Mouse (Mus musculus): ENCODE results near the gene Map3k5. TPM values are rescaled to one million over a fixed set of nuclear protein-coding genes. Genes with fewer than 3 reads are reported as not detected.

Map3k5 gene
- total RNA-seq, 2 experiments from 2014 or later: 2.8 to 5.9 TPM

DNA sequence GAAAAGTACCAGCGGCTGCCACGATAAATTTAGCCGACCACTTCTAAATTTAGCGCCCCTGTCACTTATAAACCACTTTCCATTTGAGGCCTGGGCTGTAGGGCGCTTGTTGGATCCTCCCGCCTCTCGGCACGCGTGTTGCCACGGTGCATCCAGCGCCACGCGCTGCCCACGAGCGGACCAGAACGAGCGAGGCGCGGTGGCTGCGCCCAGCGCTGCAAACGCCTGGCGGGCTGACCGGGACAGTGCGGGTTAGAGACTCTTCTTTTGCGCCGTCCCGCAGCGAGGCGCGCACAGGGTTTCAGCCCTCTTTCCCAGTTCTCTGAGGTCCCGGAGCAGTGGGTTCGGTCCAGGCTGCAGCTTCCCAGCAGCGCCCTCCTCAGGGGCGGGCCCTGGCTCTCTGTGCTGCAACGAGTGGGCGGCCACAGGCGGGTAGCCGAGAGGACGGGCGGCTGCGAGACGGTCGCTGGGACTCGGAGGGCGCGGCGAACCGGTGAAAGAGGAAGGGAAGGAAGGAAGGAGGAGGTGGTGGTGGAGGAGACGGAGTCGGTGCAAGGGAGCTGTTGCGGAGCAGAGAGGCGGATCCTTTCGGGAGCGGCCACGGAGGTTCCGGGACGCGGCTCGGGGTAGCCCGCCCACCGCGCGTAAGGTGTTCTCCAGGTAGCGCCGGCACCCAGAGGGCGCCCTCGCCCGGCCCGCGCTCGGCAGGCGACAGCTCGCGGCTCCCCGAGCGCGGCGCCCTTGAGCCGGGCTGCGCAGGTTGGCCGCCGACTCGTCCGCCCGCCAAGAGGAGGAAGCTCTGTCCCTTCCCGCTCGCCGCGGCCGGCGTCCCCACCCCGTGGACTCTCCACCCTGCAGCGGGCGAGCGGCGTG lies 525 bp upstream of the Map3k5 start:
- ATAC-seq (replicated peaks; ENCODE audit: low FRiP score, low TSS enrichment, poor library complexity, severe bottlenecking): peak; percentile 76

DNA sequence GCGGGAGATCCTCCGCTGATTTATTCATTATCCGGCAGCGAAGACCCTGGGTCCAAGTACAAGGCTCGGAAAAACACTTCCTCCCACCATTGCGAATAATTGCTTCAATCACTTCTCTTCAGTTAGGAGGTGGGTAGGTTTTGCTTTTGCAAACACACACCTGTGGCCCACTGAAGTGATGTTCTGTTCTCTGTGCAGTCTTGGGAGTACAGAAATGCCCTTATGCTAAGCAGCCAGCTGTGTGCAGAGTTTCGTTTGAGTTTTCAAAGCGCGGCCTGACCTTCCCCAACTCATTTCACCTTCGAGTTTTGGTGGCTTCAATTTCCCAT lies 987 bp downstream of the Map3k5 start:
- no peak for ATAC-seq (replicated peaks; ENCODE audit: low FRiP score, low TSS enrichment, poor library complexity, severe bottlenecking)

DNA sequence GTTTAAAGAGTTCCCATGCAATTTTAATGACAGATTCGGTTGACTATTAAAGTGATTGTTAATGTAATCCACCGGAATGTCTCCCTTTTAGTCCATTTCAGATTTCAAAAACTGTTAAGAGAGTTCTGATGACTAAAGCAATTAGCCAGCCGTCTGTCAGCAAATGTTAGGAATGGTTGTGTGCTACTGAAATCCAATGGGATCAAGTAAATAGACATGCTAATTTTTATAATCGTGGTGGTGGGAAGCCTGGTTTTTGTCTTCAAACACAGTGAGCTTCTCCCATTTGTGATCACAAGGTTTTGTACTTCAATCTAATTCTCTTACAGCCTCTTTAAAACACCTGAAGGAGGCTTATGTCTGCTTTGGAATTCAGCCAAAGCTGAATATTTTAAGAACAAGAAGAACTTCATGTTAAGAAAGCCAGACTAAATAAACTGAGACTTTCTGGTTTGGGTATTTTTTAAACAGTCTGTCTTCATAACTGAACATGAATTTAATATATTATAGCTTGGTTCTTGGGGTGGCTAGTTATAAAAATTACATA lies 1.6 kb downstream of the Map3k5 start:
- ATAC-seq (replicated peaks; ENCODE audit: low FRiP score, low TSS enrichment, poor library complexity, severe bottlenecking): no peak

DNA sequence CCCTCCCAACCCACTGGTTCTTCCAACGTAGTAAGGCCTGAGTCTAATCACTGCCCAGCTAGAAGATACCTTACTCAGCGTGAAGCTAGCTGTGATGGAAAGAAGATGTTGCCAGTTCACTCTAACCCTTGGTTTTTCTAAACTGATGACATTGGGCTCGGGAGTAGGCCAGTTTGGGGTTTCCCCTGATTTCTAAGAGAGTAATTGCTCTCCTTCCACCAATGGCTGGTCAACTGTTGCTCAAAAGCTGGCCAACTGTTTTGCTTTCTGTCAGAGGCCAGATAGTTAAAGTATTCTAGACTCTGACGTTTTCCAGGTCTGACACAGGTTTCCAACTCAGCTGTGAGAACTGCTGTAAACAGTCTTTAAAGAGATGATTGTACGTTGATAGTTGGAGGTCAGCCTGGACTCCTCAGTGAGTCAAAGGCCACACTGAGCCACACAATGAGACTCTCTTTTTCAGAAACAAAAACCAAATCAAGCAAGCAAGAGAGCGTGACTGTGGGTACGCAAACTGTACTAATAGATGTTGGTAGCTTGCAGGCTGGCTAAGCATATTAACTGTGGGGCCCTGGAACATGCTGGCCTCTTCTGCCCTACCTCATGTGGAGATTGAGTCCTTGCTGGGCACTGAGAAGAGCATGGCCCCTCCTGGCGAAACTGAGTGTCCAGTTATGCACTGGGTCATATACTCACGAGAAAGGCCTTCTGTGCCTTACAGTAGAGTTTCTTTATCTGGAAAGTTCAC lies 2.9 kb downstream of the Map3k5 start:
- ATAC-seq (replicated peaks; ENCODE audit: low FRiP score, low TSS enrichment, poor library complexity, severe bottlenecking): no peak

DNA sequence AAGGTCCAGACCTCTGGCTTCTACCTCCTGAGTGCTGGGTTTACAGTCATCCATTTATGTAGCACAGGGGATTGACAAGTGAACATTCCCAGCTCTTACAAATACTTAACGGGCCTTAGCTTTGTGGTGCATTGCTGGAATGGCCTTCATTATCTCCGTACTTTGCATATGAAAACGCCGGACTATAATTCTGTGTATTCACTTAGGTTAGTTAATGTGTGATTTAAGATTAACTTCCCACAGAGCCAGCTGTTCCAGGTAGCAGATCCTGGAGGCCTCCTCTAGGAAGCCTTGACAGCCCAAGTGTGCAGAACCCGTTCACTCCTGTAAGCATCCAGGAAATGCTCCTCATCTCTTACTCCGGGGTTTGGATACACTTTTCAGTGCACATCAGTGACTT lies 4.5 kb downstream of the Map3k5 start:
- ATAC-seq (replicated peaks; ENCODE audit: low FRiP score, low TSS enrichment, poor library complexity, severe bottlenecking): no peak

DNA sequence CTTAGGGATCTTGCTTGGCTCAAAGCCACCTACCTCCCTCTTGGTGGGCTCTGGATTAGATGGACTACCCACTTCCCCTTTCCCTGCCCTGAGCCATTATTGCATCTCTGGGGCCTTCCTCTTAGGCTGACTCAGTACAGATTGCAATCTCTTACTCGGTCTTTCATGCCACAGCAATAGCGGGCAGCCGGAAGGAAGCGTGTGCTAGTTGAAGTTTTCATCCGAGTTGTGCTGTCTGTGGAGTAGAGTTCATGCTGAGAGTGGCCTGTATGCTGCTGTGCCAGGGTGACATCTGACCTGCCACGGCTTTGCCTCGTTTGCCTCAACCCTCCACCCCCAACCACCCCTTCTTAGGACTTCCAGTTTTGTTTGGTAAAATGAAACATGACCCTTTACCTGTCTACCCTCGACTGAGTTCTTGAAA lies 5.0 kb downstream of the Map3k5 start:
- peak; percentile 73 for ATAC-seq (replicated peaks; ENCODE audit: low FRiP score, low TSS enrichment, poor library complexity, severe bottlenecking)

DNA sequence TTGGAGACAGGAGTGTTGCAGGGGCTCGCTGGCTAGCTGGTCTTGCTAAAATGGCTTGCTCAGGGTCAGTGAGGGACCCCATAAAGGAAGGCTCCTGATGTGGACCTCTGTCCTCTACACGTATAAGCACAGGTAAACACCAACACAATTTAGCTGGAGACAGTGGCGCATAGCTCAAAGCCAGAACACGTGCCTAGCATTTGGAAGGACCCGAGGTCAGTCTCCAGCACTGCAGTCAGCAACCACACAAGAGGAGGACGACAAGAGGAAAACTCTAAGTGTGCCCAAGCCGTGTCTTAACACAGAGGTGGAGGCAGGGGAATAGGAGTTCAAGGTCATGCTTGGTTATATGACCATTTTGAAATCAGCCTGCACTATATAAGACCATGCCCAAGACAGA lies 5.9 kb downstream of the Map3k5 start:
- ATAC-seq (replicated peaks; ENCODE audit: low FRiP score, low TSS enrichment, poor library complexity, severe bottlenecking): no peak

DNA sequence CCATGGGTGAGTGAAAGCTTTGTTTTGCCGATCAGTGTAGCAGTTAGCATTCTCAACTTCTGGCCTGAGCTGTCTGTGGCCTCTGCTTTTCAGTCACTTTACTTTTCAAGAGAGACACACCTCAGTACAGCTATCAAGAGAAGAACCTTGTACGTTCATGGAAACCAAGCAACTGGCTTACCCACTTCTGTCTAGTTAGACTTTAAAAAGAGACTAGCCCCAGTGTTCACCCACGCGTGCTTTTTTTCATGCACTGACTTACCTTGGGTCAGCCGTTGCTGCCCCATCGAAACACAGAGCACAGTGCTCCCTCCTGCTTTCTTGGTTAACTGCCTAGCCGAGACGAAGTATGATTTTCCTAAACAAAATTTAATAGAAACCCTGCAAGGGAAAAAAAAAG lies 6.4 kb downstream of the Map3k5 start:
- ATAC-seq (replicated peaks; ENCODE audit: low FRiP score, low TSS enrichment, poor library complexity, severe bottlenecking): no peak

DNA sequence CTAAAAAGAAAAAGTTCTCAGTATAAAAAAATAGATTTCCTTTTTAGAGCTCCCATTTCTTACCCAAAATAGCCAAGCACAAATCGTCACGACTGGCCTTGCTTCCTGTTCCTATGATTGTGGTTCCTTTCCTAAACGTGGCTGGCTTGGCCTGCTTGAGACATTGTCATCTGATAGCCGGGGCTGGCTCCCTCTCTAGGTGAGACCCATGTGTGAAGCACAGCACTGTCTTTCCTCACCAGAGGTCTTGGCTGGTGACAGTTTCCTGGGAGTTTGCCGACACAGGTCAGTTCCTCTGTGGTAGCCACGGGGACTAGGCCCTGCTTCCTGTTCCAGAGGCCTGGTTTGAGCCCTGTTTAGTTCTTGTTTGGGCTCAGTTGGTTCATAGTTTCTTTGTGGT lies 6.8 kb downstream of the Map3k5 start:
- 0 out of 2 replicates have a peak, but pooled peaks have one; percentile 16 for ATAC-seq (replicated peaks; ENCODE audit: low FRiP score, low TSS enrichment, poor library complexity, severe bottlenecking)

DNA sequence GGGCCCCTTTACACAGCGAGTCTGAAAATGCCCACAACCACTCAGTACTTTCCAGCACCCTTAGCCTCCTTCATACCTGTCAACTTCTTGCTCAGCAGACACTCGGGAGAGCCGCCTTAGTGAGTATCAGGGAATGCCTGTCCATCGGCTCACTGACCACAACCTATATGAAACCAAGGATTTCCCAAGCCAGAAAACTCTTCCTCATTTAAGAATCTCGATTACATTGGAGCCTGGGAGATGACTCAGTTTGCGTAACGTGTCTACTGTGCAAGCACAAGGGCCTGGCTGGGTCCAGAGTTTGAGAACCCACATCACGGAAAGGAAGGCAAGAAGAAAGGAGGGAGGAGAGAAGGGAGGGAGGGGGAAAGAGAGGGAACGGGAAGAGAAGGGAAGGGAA lies 7.6 kb downstream of the Map3k5 start:
- no peak for ATAC-seq (replicated peaks; ENCODE audit: low FRiP score, low TSS enrichment, poor library complexity, severe bottlenecking)

DNA sequence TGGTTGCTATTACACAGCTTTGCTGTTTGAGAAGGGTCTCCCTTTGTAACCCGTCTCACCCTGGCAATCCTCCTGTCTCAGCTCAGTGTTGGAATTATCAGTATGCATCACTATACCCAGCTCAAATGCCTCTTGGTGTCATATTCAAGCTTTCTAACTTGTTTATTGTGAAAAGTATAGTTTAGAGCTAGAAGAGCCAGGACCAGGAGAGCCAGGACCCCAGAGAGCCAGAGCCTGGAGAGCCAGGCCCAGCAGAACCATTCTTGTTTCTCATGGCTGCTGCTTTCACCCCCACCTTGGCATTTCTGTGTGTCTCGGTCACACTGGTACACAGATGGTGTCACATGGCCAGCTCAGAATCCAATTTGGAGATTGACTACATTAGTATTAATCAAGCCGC lies 8.3 kb downstream of the Map3k5 start:
- no peak for ATAC-seq (replicated peaks; ENCODE audit: low FRiP score, low TSS enrichment, poor library complexity, severe bottlenecking)

DNA sequence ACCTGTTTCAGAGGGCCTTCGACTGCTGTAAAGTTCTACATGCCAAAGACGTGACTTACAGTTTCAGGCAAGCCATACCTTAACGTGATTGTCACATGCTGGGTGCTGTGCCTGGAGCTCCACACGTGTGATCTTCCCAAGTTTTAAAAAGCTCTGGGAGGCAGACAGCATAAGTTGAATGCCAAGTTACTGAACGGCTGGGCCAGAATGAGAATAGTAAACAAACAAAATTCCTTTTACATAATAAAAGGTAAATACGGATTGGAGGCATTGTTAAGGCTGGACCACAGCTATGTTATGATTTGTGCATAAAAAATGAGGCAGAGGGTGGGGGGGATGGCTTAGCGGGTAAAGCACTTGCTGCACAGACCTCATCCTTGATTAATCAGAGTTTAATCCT lies 11.4 kb downstream of the Map3k5 start:
- no peak for ATAC-seq (replicated peaks; ENCODE audit: low FRiP score, low TSS enrichment, poor library complexity, severe bottlenecking)

DNA sequence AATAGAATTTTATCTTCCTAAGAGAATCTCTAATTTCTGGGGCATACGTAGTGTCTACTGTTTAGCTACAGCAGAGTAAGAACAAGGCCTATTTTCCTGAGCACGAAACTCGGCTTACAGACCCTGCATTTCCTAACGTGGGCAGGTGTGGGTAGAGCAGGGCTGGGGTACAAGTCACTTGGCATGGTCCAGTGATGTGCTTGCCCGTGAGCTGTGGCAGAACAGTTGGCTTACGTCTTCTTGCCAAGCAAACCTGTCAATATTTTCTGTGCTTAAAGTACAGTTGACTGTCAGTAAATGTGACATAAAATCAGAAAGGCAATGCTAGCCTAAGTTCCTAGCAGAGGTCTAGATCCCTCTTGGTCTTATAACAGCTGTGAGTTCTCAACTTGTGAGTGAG lies 12.4 kb downstream of the Map3k5 start:
- no peak for ATAC-seq (replicated peaks; ENCODE audit: low FRiP score, low TSS enrichment, poor library complexity, severe bottlenecking)

DNA sequence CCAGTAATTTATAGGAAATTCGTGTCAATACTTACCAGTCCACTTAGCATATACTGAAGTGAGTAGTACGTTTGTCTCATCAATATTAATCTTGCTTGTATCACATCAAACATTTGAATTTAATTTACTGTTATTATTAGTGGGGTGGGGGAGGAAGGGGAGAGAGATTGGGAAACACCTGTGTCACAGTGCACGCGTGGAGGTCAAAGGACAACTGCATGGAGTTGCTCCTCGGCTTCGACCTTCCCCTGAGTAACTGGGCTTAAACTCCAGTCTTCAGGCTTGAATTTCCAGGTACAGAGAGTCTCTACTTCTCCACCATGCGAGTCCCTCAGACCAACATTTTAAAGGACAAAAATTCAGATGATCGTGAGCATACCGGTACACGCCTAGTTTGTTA lies 13.2 kb downstream of the Map3k5 start:
- no peak for ATAC-seq (replicated peaks; ENCODE audit: low FRiP score, low TSS enrichment, poor library complexity, severe bottlenecking)

DNA sequence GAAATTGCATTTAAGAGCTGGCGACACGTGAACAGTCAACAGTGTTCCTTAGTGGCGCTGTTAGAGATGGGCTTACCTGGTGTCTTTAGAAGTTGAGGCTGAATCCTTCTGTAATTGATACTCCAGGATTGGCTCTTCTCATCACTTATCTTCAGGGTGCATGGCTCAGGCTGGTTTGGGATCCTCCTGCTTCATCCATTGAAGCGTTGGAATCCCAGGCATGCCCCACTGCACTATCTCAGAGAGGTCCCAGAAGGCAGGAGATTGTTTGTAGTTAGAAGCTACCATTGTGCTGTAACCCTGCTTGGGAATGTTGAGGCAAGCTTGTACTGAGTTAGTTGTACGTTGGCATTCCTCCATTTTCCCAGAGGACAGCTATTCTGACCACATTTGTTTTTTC lies 13.6 kb downstream of the Map3k5 start:
- no peak for ATAC-seq (replicated peaks; ENCODE audit: low FRiP score, low TSS enrichment, poor library complexity, severe bottlenecking)

DNA sequence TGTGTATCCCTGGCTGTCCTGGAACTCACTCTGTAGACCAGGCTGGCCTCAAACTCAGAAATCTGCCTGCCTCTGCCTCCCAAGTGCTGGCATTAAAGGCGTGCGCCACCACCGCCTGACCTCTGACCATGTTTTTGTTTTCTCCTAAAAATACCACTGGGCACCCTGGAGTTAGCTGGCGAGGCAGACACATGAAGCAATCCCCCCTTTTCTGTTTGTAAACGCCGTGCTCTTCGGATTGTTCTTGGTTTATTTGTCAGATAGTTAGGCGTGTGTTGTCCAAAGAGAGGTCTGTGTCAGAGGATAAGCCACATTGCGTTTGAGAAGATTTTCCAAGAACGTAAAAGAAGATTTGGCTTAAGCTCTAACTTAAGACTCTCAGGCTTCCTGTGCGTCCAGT lies 14.1 kb downstream of the Map3k5 start:
- ATAC-seq (replicated peaks; ENCODE audit: low FRiP score, low TSS enrichment, poor library complexity, severe bottlenecking): no peak

DNA sequence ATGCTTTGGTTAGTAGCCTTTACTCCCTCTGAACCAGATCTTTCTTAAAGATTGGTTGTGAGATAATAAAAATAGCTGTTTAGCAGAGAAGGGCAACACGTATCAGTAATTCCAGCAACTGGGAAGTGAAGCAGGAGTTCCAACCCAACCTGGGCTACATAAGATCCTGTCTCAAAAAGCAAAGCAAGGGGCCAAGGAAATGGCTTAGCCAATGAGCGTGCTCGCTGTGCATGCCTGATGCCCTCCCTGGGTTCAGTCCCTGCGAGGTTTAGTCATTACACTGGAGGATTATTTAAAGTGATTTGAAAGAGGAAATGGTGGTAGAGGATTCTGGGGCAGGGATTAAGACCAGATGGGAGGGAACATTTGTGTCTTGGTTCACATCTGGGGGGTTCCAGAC lies 14.8 kb downstream of the Map3k5 start:
- ATAC-seq (replicated peaks; ENCODE audit: low FRiP score, low TSS enrichment, poor library complexity, severe bottlenecking): no peak

DNA sequence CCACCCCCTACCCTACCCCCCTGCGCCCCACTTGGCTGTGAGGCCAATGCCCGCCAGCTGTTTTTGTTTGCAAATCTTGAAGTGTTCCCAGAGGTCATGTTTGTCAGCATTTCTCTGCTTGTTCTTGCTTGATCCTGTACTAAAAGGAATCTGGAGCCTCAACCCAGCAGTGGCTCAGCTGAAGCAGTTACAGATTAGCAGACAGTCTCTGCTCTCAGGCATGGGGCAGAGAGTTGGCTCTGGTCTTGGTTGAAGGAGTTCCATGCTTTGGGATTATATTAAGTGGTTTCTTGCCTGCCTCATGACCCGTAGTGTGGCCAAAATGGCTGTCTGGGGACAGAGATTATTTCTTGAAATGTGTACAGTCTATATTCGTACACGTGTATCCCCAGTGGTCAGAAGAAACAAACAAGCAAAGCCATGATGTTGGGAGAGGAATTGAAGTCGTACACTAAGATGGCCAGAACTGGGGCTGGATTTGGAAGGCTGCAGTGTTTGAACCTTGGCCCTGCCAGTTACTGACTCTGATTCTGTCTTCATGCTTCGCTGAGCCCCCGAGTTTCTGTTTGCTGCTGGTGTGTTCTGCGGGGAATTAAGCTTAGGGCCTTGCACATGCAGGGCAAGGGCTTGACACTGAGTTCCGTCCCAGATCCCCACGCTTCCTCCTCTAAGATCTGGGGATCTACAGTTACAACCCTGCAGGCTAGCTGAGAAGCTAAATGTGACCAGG lies 18.9 kb downstream of the Map3k5 start:
- no peak for ATAC-seq (replicated peaks; ENCODE audit: low FRiP score, low TSS enrichment, poor library complexity, severe bottlenecking)

DNA sequence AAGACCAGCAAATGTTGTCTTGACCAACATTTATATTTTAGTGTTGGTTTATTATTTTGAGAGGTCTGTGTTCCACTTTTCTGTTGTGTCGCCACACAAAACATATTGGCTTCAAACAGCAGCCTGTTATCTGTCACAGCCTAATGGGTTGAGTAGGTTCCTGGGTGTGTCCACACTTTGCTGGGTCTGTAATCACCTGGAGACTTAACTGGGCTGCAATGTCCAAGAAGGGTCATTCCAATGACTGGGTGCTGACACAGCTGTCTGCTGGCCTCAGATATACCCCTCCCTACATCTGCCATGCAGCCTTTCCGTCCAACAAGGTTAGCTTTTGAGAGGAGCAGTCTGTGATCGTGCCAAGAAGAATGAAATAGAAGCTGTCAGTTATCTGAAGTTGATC lies 20.3 kb downstream of the Map3k5 start:
- ATAC-seq (replicated peaks; ENCODE audit: low FRiP score, low TSS enrichment, poor library complexity, severe bottlenecking): peak; percentile 73

DNA sequence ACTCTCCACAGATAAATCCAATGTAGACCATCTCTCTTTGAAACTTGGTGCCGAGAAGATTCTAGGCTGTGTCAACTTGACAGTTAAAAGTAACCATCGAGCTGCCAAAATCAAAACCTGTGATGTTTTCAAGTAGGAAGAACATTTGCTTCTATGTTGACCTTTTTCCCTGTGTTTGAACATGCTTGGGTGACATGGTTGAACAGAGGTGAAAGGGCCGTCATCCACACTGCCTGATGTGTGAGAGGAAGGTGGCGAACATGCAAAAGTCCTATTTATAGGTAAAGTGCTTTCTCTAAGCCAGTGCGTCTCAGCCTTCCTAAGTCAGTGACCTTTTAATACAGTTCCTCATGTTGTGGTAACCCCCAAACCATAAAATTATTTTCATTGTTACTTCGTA lies 21.5 kb downstream of the Map3k5 start:
- ATAC-seq (replicated peaks; ENCODE audit: low FRiP score, low TSS enrichment, poor library complexity, severe bottlenecking): no peak

Data from megakaryocyte-erythroid progenitor cell, adult 5-6 weeks (primary cell).